Mouse (Mus musculus): ENCODE results near the gene Gm20388.

DNA sequence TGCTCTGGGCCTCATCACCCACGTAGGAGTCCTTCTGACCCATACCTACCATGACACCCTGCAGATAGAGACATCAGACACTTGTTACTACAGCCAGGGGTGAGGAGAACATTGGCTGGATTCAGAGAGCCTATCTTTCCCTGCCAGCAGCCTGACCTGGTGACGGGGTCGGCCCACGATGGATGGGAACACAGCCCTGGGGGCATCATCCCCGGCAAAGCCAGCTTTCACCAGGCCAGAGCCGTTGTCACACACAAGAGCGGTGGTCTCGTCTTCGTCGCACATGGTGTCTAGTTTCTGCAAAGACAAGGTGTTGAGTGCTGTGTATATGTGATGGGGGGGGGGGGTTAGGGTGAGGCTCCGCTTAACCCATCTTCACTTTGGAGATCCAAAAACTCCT is 3982.8 kb downstream of the Gm20388 start:
- TF ChIP-seq CTCF (IDR thresholded peaks at IDR 0.05; ENCODE audit: low read depth) (no peak), EP300 (optimal IDR thresholded peaks at IDR 0.05) (no peak)
